Mouse (Mus musculus) kidney, postnatal 4 days (tissue): ENCODE results near the gene Nceh1.

Experiments
- DNase-seq, 2 experiments: peaks; one replicate each; pipeline ENCODE4 v3.0.0; 2021; ENCODE audit warnings: mixed read lengths in 2 of 2

The Nceh1 gene

DNA sequence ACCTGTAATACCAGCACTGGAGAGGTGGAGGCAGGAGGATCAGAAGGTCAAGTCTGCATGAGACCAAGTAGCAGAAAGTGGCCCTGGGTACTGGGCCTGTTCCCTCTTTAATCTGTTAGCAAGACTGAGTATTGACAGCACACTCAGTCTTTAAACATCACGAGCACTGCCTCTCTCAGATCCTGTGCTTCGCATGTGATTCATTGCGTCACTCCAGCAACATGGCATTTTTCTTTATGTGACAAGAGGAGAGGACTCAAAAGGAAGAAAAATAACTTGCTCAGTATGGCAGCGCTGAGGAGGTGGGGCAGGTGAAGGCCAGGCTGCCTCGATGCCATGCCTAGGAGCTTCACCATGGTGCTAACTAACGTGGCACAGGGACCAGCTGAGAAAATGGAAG lies 9.1 kb downstream of the Nceh1 start:
- DNase-seq: no peak

- DNase-seq: peak; percentile 41 to 58
Measured at GRCm38 (mm10) chr3:27193844-27194317, 11.1 kb downstream of the Nceh1 start.

- no peak for DNase-seq
Measured at GRCm38 (mm10) chr3:27195153-27195552, 12.4 kb downstream of the Nceh1 start.

DNA sequence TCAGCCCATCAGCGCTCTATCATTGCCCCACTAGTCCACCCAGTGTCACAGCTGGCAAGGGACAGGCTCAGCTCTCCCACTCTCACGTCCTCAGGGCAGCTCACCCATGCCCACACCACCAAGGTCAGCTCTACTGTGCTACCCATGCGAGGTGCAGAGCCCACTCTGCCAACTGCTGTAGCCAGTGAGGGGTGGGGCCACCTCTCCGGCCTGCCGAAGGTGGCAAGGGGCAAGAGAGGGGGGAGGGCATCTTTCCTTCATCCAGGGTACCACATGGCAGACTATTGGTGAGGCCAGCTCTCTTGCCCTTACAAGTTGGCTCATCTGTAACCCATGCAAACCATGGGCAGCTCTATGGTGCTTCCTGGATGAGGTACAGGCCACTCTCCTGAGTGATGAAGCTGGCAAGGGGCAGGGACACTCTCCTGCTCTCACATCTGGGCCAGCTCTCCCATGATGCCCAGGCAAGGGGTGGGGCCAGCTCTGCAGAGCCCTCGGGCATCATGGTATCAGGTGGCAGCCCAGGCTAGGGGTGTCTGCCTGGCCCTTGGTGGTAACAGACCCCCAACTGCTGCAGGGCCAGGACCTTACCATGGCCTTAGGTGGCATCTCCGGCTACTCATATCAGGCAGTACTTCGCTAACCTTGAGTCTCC lies 12.9 kb downstream of the Nceh1 start:
- DNase-seq: no peak

DNA sequence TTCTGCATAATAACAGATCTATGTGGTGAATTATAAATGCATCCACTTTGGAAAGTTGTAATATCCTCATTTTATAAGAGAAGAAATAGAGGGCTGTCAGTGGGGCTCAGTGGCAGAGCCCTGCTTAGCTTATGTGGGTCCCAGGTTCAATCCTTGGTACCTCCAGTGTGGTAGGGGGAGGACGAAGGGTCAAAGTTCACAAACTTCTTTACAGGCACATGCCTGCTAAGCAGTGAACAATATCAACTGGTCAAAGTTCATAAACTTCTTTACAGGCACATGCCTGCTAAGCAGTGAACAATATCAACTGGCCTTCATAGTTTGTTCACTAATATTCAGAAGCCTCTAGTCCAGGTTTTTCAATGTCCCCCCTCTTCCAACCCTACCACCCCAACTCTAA lies 13.8 kb downstream of the Nceh1 start:
- no peak for DNase-seq

DNA sequence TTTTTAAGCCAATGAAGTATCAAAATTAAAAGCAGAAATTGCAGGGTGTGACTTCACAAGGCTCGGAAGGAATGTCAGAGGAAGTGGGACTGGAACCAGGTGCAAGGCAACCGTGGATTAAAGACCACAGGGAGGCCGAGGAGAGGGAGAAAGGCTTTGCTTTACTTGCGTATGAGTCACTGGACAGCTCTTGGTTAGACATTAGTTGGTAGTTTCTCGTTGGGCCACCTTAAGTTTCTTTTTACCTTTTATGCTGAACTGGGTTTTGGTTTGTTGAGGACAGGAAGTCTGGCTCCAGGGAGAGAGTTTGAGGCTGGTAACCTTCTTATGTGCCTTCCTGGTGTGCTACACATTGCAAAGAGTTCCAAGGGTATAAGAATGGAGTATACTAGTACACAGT lies 15.1 kb downstream of the Nceh1 start:
- DNase-seq: no peak

- DNase-seq: no peak
Measured at GRCm38 (mm10) chr3:27199120-27199519, 16.4 kb downstream of the Nceh1 start.

GRCm38 (mm10) chr3:27201728-27202411 lies 19.1 kb downstream of the Nceh1 start:
- DNase-seq: no peak

DNA sequence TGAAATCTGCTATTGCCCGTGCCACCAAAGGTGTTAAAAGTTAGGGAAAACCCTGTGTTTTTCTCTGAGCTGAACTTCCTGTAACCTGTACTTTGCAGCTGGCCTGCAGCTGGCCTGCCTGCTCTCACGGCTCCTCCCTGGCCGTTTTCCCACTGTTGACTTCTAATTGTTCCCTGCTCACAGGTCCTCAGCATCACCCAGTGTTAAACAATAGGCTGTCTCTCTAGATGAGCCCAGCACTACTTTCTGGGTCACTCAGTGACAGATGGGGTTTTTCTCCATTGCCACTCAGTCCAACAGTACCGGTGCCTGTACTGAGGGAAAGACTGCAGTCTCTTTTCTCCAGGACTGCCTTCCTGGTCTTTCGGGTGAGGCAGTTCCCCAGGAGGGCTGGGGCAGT lies 22.3 kb downstream of the Nceh1 start:
- DNase-seq: peak; percentile 33 to 61

DNA sequence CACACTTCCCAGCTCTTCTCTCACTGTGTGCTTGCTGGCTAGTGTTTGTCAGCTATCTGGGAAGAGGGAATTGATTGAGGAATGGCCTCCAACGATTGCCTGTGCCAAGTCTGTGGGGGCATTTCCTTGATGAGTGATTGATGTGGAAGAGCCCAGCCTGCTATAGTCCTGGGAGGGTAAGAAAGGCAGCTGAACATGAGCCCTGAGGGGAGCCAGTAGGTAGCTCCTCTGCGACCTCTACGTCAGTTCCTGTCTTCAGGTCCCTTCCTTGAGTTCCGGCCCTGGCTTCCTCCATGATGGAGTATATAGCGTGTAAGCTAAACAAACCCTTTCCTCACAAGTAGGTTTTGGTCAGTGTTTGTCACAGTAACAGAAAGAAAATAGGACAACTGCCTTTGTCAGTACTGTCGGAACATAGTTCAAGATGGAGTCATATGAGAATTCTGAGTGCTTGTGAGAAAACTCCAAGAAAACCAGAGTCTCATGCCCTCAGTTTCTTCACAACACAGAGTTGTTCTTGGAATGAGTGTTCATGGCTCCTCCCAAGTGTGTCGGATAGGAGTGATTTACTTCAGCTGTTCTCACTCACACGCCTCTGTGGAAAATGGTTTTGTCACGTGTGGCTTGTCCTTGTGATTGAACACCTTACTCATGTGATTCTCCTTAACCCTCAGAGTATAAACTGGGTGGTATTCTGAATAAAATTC lies 22.9 kb downstream of the Nceh1 start:
- no peak for DNase-seq

GRCm38 (mm10) chr3:27206221-27206560 lies 23.4 kb downstream of the Nceh1 start:
- no peak for DNase-seq

DNA sequence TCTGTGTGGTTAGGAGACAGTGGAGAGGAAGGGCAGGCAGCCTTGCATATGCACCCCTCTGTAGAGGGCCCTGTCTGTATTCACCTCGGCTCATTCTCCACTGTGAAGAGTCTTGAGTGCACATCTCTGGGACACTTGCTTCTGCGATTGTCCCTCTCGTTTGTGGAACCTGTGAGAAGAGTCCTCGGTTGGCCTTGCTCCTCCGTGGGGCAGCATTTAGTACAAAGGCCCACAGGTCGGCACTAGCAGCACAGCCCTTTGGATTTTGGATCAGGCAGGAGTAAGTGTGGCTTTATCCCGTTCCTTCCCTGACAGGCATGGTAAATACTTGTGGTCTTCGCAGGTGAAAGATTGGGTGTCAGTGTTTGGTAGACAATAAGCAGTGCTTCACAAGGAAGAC lies 23.8 kb downstream of the Nceh1 start:
- no peak for DNase-seq

- DNase-seq: no peak
Measured at GRCm38 (mm10) chr3:27209707-27210106, 26.9 kb downstream of the Nceh1 start.

DNA sequence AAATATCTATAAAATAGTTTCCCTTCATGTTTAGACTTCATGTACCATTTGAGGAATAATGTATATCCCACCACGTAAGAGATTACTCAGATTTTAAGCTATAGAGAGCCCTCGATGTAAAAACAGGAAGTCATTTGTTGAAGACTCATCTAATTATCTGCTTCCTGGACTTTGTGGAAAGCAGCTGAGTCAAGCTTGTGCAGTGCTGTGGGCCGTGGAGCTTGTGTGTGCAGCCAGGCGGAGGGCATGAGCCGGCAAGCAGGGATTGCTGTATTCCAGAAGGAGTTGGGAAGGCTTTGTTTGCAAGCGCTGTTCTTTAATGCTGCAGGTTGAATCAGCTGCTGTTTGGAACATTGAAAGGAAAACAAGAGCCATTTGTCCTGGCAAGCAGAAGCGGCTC lies 27.5 kb downstream of the Nceh1 start:
- peak; percentile 27 to 54 for DNase-seq

DNA sequence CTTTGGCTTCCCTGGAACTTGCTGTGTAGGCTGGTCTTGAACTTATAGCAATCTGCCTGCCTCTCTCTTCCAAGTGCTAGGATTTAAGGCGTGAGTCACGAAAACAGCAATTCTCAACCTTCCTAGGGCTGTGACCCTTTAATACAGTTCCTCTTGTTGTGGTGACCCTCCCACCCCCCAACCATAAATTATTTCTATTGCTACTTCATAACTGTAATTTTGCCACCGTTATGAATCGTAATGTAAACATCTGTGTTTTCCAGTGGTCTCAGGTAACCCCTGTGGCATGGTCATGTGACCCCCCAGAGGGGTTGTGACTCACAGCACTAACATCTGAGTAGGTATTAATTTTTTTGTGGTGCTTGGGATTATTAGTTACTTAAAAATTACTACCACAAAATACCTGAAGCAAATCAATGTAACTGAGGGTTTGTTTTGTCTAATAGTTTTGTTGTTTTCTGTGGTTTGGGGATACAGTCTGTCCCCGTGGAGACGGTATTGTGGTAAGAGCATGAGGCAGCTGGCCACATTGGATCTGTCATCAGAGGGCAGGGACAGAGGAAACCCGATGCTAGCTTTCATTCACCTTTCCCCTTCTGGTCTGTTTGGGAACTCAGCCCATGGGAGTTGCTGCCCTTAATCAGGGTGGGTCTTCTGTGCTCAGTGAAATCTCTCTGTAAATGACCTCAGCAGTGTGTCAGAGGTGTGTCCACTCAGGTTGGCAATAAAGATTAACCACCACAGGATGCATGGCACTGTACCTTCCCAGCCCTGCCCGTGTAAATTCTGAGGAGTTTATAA lies 31.5 kb downstream of the Nceh1 start:
- no peak for DNase-seq

- no peak for DNase-seq
Measured at GRCm38 (mm10) chr3:27217331-27217730, 34.6 kb downstream of the Nceh1 start.

DNA sequence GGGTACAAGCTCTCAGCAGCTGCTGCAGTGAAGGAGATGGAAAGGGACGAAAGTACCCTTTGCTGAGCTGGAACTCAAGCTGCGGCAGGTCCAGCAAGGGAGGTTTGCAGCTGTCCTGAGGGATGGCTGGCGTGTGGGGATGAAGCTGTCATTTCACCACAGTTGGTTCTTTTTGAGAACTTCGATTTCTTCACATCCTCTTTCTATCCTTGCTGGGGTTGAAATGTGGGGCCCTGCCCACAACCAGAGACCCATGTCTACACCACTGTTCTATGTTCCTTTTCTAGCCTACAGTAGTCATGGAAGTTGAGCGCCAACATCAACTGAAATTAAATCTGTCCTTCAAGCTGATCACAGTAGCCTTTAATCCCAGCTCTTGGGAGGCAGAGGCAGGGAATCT lies 35.8 kb downstream of the Nceh1 start:
- DNase-seq: no peak

DNA sequence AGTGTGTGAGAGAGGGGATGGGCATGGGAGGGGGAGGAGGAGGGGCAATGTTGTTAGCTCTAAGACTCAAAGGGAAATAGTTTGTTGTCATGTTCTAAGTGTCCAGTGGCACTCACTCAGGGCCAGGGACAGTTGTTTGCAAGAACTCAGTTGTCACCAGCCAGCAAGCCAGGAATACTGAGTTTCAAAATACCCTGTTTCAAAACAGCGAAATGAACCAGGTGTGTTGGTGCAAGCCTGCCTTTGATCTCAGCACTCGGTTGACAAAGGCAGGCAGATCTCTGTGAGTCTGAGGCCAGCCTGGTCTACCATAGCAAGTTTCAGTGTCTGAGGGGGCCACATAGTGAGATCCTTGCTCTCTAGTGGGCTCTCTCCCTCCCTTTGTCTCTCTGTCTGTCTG lies 39.3 kb downstream of the Nceh1 start:
- no peak for DNase-seq

DNA sequence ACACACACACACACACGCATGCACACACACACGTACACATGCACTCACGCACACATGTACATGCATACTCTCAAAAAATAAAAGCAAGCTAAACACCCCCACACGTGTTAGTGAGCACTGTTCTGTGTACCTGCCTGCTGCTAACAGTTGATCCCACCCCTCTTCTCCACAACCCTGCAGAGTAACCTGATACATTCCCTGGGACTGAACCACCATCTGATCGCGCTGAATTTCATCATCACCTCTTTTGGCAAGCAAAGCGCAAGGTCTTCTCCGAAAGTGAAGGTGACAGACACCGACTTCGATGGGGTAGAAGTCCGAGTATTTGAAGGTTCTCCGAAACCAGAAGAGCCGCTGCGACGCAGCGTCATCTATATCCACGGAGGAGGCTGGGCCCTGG lies 39.7 kb downstream of the Nceh1 start:
- no peak for DNase-seq

DNA sequence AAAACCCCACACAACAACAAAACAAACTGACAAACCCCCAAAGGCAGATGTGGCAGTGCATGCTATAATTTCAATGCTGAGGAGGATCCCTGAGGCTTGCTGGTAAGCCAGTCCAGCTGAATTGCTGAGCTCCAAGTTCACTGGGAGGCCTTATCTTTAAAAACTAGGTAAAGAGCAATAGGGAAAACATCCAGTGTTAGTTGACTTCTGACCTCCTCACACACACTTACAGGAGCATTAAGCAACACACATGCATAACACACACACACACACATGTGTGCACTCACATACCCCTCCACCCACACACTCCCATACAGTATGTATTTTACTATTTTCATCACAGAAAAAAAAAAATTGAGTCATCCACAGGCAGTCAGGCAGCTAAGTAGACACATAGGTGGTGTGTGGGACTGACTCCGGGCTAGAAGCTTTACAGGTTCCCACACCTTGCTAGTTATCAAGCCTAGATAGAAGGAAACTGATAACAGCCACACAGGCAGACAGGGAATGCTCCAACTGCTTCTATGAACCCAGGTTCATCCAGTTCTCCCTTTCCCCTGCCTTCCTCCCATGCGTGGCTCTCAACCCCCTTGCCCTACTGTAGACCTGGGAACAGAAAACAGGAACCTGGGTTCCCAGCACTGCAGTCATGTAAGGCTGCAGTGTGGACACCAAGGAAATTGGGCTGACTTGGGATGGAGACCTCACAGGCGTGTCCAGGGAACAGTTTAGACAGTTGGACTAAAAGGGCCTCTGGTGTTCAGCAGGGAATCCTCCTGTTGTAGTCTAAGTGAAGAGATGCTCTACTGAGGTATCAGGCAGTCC lies 45.1 kb downstream of the Nceh1 start:
- DNase-seq: no peak

DNA sequence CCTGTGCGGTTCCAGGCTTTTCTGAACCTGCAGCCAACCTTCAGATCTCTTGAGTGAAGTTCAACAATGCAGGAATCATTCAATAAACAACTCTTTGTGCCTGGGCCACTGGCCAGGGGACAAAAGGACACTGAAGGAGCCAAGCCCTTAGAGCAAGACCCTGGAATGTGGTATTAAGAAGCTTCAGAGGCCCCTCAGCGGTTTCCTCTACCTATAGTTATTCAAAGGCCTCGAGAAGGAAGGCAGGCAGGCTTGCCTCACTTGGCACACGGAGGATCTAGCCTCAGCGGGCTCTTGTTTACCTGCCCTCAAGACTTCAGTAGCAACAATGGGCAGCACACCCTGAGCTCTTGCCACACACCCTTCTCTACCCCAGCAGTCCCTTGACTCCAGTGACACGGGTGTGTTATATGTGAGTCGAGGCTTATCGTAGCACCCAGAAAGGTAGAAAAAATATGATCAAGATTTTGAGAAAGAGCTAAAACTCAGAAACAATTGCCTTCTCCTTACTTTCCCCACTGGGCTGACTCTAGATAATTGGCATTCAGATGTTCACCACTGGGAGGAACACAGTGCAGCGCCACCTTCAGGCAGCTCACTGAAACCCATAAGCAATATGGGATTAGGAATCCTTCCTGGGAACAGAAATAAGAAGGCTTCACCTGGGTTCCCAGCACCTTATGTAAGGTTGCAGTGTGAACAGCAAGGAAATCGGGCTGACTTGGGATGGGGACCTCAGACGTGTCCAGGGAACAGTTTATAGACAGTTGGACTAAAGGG lies 46.0 kb downstream of the Nceh1 start:
- peak; percentile 37 to 49 for DNase-seq

GRCm38 (mm10) chr3:27233361-27233760 lies 50.6 kb downstream of the Nceh1 start:
- DNase-seq: no peak
